Mouse (Mus musculus) bone marrow, adult 2 months (tissue): Measurements from ENCODE around the gene Banp. TPM values are rescaled to one million over a fixed set of nuclear protein-coding genes. Genes with fewer than 3 reads are reported as not detected.
A peak's percentile ranks its signal among the peaks of the same experiment; 100 is the strongest.

ENCODE experiments used
- H3K27ac ChIP-seq: fragments of 200-500 bp; 2 replicates; pipeline ENCODE4 v1.5.1; 2012; ENCODE audit warnings: low read depth, mild to moderate bottlenecking, control low read depth, inconsistent platforms, low read length; ENCODE audit not compliant: control insufficient read depth, poor library complexity, insufficient read depth
- H3K4me1 ChIP-seq: fragments of 200-500 bp; 2 replicates; pipeline ENCODE4 v1.6.1; 2011; ENCODE audit warnings: low read length; ENCODE audit not compliant: control insufficient read depth, insufficient read depth
- H3K4me3 ChIP-seq: fragments of 200-500 bp; replicated peaks from 2 replicates; pipeline ENCODE3; 2011; ENCODE audit warnings: mild to moderate bottlenecking, low read depth, low read length, control low read depth; ENCODE audit not compliant: control insufficient read depth
- CTCF ChIP-seq: fragments of 200-500 bp; IDR thresholded peaks from 2 replicates; pipeline ENCODE4 v1.5.1; 2011; ENCODE audit warnings: low read length, control low read depth; ENCODE audit not compliant: control insufficient read depth, insufficient read depth
- POLR2A ChIP-seq: fragments of 200-500 bp; IDR thresholded peaks from 2 replicates; pipeline ENCODE4 v1.6.1; 2011; ENCODE audit warnings: low read depth, mild to moderate bottlenecking, control low read depth, low read length, borderline replicate concordance; ENCODE audit not compliant: control insufficient read depth
- WGBS: fragments of 180-500 bp; shearing (Covaris S2); methylation state at CpG from one replicate; pipeline ENCODE4 v1.1.7; 2018; 5-methylcytosine and 5-hydroxymethylcytosine counted together
- polyA plus RNA-seq: library from polyadenylated mRNA; stranded (reverse); fragments of >200 nt; gene quantifications from 2 replicates; pipeline ENCODE4 v1.2.4, GENCODE M21; 2011; ENCODE audit warnings: low replicate concordance; ENCODE audit not compliant: missing spikeins, insufficient read depth, insufficient read length

Banp gene
- polyA plus RNA-seq, 1 experiment = 30.1 TPM

GRCm38 (mm10) chr8:121919158-121919557 is 30.4 kb upstream of the Banp start:
- no peak for TF ChIP-seq CTCF
- TF ChIP-seq POLR2A = no peak
- no peak overlapping the region for H3K27ac ChIP-seq
- WGBS = 55% methylated on average over 4 of the region's 4 CpGs

GRCm38 (mm10) chr8:121919731-121920130 is 29.8 kb upstream of the Banp start:
- Histone ChIP-seq H3K4me1 (peaks cover 4% of the 10 kb centered on the region; the same call in 1 of the 2 replicates), H3K27ac (no peak overlapping the region), H3K4me3 (no peak overlapping the region)
- TF ChIP-seq CTCF (no peak), POLR2A (no peak)
- WGBS = 27% methylated on average over 3 of the region's 3 CpGs

More at GRCm38 (mm10) chr8:121919158-121919557, 30.4 kb upstream of the Banp start:
- no peak overlapping the region for H3K4me3 ChIP-seq
- H3K4me1 ChIP-seq = peaks cover 4% of the 10 kb centered on the region; the same call in 1 of the 2 replicates

GRCm38 (mm10) chr8:121921582-121921981 is 28.0 kb upstream of the Banp start:
- TF ChIP-seq CTCF = no peak
- no peak for TF ChIP-seq POLR2A
- WGBS = 59% methylated on average over 8 of the region's 8 CpGs
- Histone ChIP-seq H3K27ac (no peak overlapping the region), H3K4me3 (no peak overlapping the region), H3K4me1 (peaks cover 4% of the 10 kb centered on the region; the same call in 1 of the 2 replicates)

- H3K4me1 ChIP-seq = peaks cover 4% of the 10 kb centered on the region; the same call in 1 of the 2 replicates
- 77% methylated on average over 8 of the region's 8 CpGs for WGBS
- H3K27ac ChIP-seq = no peak overlapping the region
- no peak overlapping the region for H3K4me3 ChIP-seq
- no peak for TF ChIP-seq POLR2A
- TF ChIP-seq CTCF = no peak
Observed at GRCm38 (mm10) chr8:121922101-121922500, 27.4 kb upstream of the Banp start.

- Histone ChIP-seq H3K27ac (no peak overlapping the region), H3K4me3 (no peak overlapping the region), H3K4me1 (peaks cover 1% of the 10 kb centered on the region; the same call in 1 of the 2 replicates)
- WGBS = 76% methylated on average over 5 of the region's 5 CpGs
- TF ChIP-seq CTCF = no peak
- TF ChIP-seq POLR2A = no peak
Observed at GRCm38 (mm10) chr8:121924681-121925080, 24.9 kb upstream of the Banp start.

GRCm38 (mm10) chr8:121925624-121926023 is 23.9 kb upstream of the Banp start:
- 30% methylated on average over 10 of the region's 10 CpGs for WGBS
- Histone ChIP-seq H3K4me1 (peaks cover 1% of the 10 kb centered on the region; the same call in 1 of the 2 replicates), H3K27ac (no peak overlapping the region), H3K4me3 (no peak overlapping the region)
- TF ChIP-seq POLR2A (no peak), CTCF (peak; percentile 96)

- Histone ChIP-seq H3K4me1 (no peaks in the 10 kb centered on the region), H3K27ac (no peak overlapping the region), H3K4me3 (no peak overlapping the region)
- 58% methylated on average over 8 of the region's 8 CpGs for WGBS
- TF ChIP-seq POLR2A (no peak), CTCF (no peak)
Observed at GRCm38 (mm10) chr8:121926266-121926665, 23.3 kb upstream of the Banp start.

- Histone ChIP-seq H3K27ac (no peak overlapping the region), H3K4me3 (no peak overlapping the region), H3K4me1 (no peaks in the 10 kb centered on the region)
- TF ChIP-seq POLR2A (no peak), CTCF (peak; percentile 69)
- WGBS = 31% methylated on average over 8 of the region's 8 CpGs
Observed at GRCm38 (mm10) chr8:121927316-121927715, 22.2 kb upstream of the Banp start.

GRCm38 (mm10) chr8:121930047-121930446 is 19.5 kb upstream of the Banp start:
- TF ChIP-seq POLR2A (no peak), CTCF (no peak)
- no peak overlapping the region for H3K27ac ChIP-seq
- no peak overlapping the region for H3K4me3 ChIP-seq
- no peaks in the 10 kb centered on the region for H3K4me1 ChIP-seq
- WGBS = 41% methylated on average over 4 of the region's 4 CpGs
